ENCODE assay signal across 8 mouse cellular contexts in the genomic region with DNA sequence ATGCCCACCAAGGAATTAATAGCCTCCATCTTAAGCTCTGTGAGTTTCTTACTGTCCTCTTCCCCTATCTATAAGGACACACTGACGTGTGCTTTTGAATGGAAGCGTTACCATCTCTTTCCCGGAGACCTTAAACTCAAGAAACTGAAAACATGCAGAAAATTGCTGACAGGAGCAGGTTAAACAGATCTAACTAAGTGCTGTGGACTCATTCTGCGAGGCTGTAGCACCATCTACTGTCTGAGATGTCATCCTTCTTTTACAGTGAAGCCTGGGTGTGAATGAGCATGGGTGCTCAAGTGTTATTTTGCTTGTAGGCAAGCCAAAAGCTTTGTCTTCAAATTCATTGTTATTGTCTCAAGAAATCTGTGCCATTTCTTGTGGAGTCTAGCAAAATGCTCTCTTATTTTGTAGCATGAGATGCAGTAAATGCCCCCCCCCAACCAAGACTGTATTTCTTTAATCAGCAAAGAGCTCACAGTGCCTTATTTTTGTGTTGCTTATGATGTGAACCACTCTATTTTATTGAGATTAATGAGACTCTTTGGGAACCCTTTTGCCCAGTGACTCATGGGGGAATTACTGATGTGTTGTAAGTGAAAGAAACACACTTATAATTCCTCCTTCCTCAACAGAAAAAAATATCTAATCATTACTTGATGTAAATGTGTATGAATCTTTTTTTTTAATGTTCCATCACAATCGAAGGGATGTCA.
DNase-seq lines count a peak whose midpoint lies in the region; ATAC-seq and TF ChIP-seq lines count a peak whose summit lies in the region.
"Had no signal": no experiment of that assay in that cellular context is flagged by ENCODE, and none has a peak within 500 bp of the region (broad histone marks: within the 10 kb centered on the region; RNA-seq: fewer than 3 reads in every experiment).

No protein-coding gene starts in this region.

- no peaks in the 10 kb centered on the region for H3K27me3 ChIP-seq in forebrain, embryonic 13.5 days
- H3K27me3 ChIP-seq in kidney, adult 2 months (replicated peaks; ENCODE audit: control insufficient read depth, insufficient read depth, low read length) = no peaks in the 10 kb centered on the region
- H3K27me3 ChIP-seq in neural tube, embryonic 15.5 days (replicated peaks) = no peaks in the 10 kb centered on the region

- no peak overlapping the region for H3K27ac ChIP-seq in forebrain, embryonic 13.5 days
- no peak overlapping the region for H3K27ac ChIP-seq in kidney, adult 2 months (ENCODE audit: insufficient read depth, low read depth, low read length)
- no peak overlapping the region for H3K27ac ChIP-seq in neural tube, embryonic 15.5 days (replicated peaks)

- 39% methylated on average over 5 of the region's 5 CpGs for WGBS in forebrain, embryonic 13.5 days
- 27% methylated on average over 5 of the region's 5 CpGs for WGBS in kidney, adult 2 months
- 29% methylated on average over 5 of the region's 5 CpGs for WGBS in neural tube, embryonic 15.5 days

- H3K9me3 ChIP-seq in forebrain, embryonic 13.5 days (replicated peaks) = no peaks in the 10 kb centered on the region
- no peaks in the 10 kb centered on the region for H3K9me3 ChIP-seq in neural tube, embryonic 15.5 days (replicated peaks)

- peak; percentile 90 for ATAC-seq in forebrain, embryonic 13.5 days
- ATAC-seq in neural tube, embryonic 15.5 days (ENCODE audit: low FRiP score) = peak; percentile 91

- TF ChIP-seq POLR2A in kidney, adult 2 months (IDR thresholded peaks at IDR 0.05; ENCODE audit: low read depth, low read length) = no peak

- no peak overlapping the region for H3K9ac ChIP-seq in forebrain, embryonic 13.5 days
- no peak overlapping the region for H3K9ac ChIP-seq in neural tube, embryonic 15.5 days (replicated peaks)

- no peak overlapping the region for H3K4me2 ChIP-seq in forebrain, embryonic 13.5 days
- 0 out of 2 replicates have a peak overlapping the region, but pooled peaks have one; percentile 23 for H3K4me2 ChIP-seq in neural tube, embryonic 15.5 days

- peak; percentile 59 for DNase-seq in Muller cell, postnatal 12 days (ENCODE audit: inconsistent ontology term)
- DNase-seq in brain, adult 2 months (ENCODE audit: low read depth, low spot score) = peak; percentile 90
- peak; percentile 56 for DNase-seq in kidney, adult 2 months
- peak; percentile 56 to 84 for DNase-seq in left cerebral cortex, postnatal 25 days (ENCODE audit: low spot score in 2 of 2)
- no peak for DNase-seq in MN1 (ENCODE audit: low spot score)

- intact Hi-C loops in left cerebral cortex, postnatal 25 days (cut with DNase I) = loop anchor here (10.0 kb wide), 1 partner anchor 971 kb away; a partner anchor contains a TSS

- TF ChIP-seq CTCF in kidney, adult 2 months (conservative IDR thresholded peaks at IDR 0.05; ENCODE audit: insufficient read depth, insufficient read length, low read depth, low read length) = no peak; the same call in 1 of the 2 replicates

- 0 out of 2 replicates have a peak, but pooled peaks cover 4% of the 10 kb centered on the region for H3K4me1 ChIP-seq in forebrain, embryonic 13.5 days
- H3K4me1 ChIP-seq in kidney, adult 2 months (ENCODE audit: control insufficient read depth, insufficient read depth, low read length) = no peaks in the 10 kb centered on the region
- 0 out of 2 replicates have a peak, but pooled peaks cover 2% of the 10 kb centered on the region for H3K4me1 ChIP-seq in neural tube, embryonic 15.5 days

- H3K4me3 ChIP-seq in forebrain, embryonic 13.5 days = no peak overlapping the region
- no peak overlapping the region for H3K4me3 ChIP-seq in kidney, adult 2 months (ENCODE audit: insufficient read depth, low read depth, low read length)
- no peak overlapping the region for H3K4me3 ChIP-seq in neural tube, embryonic 15.5 days (replicated peaks)
- H3K4me3 ChIP-seq: myocyte had no signal

- H3K36me3 ChIP-seq in forebrain, embryonic 13.5 days (ENCODE audit: poor library complexity, severe bottlenecking) = no peaks in the 10 kb centered on the region
- no peaks in the 10 kb centered on the region for H3K36me3 ChIP-seq in kidney, adult 2 months (ENCODE audit: control insufficient read depth, insufficient read depth, low read length)
- no peaks in the 10 kb centered on the region for H3K36me3 ChIP-seq in neural tube, embryonic 15.5 days
